In genomic region chr1:46886091-46886490, GRCm38 (mm10) we compare ENCODE assay signal across 12 mouse cellular contexts. TPM values are rescaled to one million over a fixed set of nuclear protein-coding genes. Genes with fewer than 3 reads are reported as not detected.
DNase-seq lines count a peak whose midpoint lies in the region; ATAC-seq and TF ChIP-seq lines count a peak whose summit lies in the region.
"Had no signal": no experiment of that assay in that cellular context is flagged by ENCODE, and none has a peak within 500 bp of the region (broad histone marks: within the 10 kb centered on the region; RNA-seq: fewer than 3 reads in every experiment).

No protein-coding gene starts in this region.

- 0 out of 2 replicates have a peak, but pooled peaks cover 2% of the 10 kb centered on the region for H3K4me1 ChIP-seq in kidney, embryonic 14.5 days (ENCODE audit: control insufficient read depth, insufficient read depth, low read length)
- H3K4me1 ChIP-seq in limb, embryonic 14.5 days (ENCODE audit: control insufficient read depth, insufficient read depth, low read length), result peaks cover 18% of the 10 kb centered on the region
- peaks cover 36% of the 10 kb centered on the region for H3K4me1 ChIP-seq in forebrain, embryonic 10.5 days

- no peaks in the 10 kb centered on the region for H3K27me3 ChIP-seq in kidney, embryonic 14.5 days (ENCODE audit: control insufficient read depth, insufficient read depth, low read length)
- H3K27me3 ChIP-seq in limb, embryonic 14.5 days (ENCODE audit: control insufficient read depth, insufficient read depth, low read length), result no peaks in the 10 kb centered on the region
- H3K27me3 ChIP-seq in forebrain, embryonic 10.5 days (ENCODE audit: poor library complexity, severe bottlenecking), result no peaks in the 10 kb centered on the region
- H3K27me3 ChIP-seq: midbrain, embryonic 13.5 days had no signal

- peak; percentile 43; the same call in 1 of the 2 replicates for ATAC-seq in kidney, embryonic 14.5 days (ENCODE audit: low FRiP score, low TSS enrichment)
- ATAC-seq in limb, embryonic 14.5 days (ENCODE audit: low FRiP score, low read depth), result no peak
- ATAC-seq: intestine, postnatal 0 days; midbrain, embryonic 13.5 days had no signal

- no peak overlapping the region for H3K4me3 ChIP-seq in kidney, embryonic 14.5 days (ENCODE audit: low read length)
- H3K4me3 ChIP-seq in limb, embryonic 14.5 days (replicated peaks; ENCODE audit: low read length), result no peak overlapping the region
- no peak overlapping the region for H3K4me3 ChIP-seq in forebrain, embryonic 10.5 days
- H3K4me3 ChIP-seq: midbrain, embryonic 13.5 days had no signal

- DNase-seq in kidney, postnatal 25 days, result no peak
- DNase-seq in testis, postnatal 14 days (ENCODE audit: low spot score), result peak; percentile 11
- DNase-seq in testis, postnatal 10 days (ENCODE audit: low spot score), result no peak
- no peak for DNase-seq in limb, embryonic 14.5 days (ENCODE audit: low spot score)
- DNase-seq in c-Kit-positive CD71-positive TER-119-positive erythroid progenitor cells, embryonic 14.5 days (ENCODE audit: low spot score), result no peak
- DNase-seq in forebrain, embryonic 10.5 days (ENCODE audit: extremely low spot score, low spot score), result no peak
- DNase-seq: cerebellum, postnatal 10 days; heart, postnatal 4 days; spleen, adult 18-20 months had no signal

- no peaks in the 10 kb centered on the region for H3K9me3 ChIP-seq in kidney, embryonic 14.5 days (ENCODE audit: control insufficient read depth, low read length)
- H3K9me3 ChIP-seq in limb, embryonic 14.5 days (ENCODE audit: control insufficient read depth, low read length), result no peaks in the 10 kb centered on the region
- no peaks in the 10 kb centered on the region for H3K9me3 ChIP-seq in forebrain, embryonic 10.5 days
- H3K9me3 ChIP-seq: midbrain, embryonic 13.5 days had no signal

- no peak for TF ChIP-seq POLR2A in limb, embryonic 14.5 days (IDR thresholded peaks at IDR 0.05; ENCODE audit: borderline replicate concordance, extremely low read depth, insufficient read depth, insufficient read length)

- H3K9ac ChIP-seq in kidney, embryonic 14.5 days (ENCODE audit: low read depth, low read length), result no peak overlapping the region
- H3K9ac ChIP-seq in limb, embryonic 14.5 days (ENCODE audit: low read depth, low read length, severe bottlenecking), result no peak overlapping the region
- H3K9ac ChIP-seq: midbrain, embryonic 13.5 days had no signal

- no peak overlapping the region for H3K4me2 ChIP-seq in kidney, embryonic 14.5 days (replicated peaks; ENCODE audit: low read depth, low read length)
- no peak overlapping the region for H3K4me2 ChIP-seq in limb, embryonic 14.5 days (replicated peaks; ENCODE audit: low read depth, low read length, severe bottlenecking)
- H3K4me2 ChIP-seq: midbrain, embryonic 13.5 days had no signal

- no peak overlapping the region for H3K27ac ChIP-seq in kidney, embryonic 14.5 days (ENCODE audit: low read depth, low read length)
- 0 out of 2 replicates have a peak overlapping the region, but pooled peaks have one; percentile 5 for H3K27ac ChIP-seq in limb, embryonic 14.5 days (replicated peaks; ENCODE audit: low read depth, low read length)
- H3K27ac ChIP-seq in forebrain, embryonic 10.5 days, result no peak overlapping the region
- H3K27ac ChIP-seq: midbrain, embryonic 13.5 days had no signal

- WGBS in kidney, embryonic 14.5 days, result 25% methylated on average over 9 of the region's 9 CpGs
- 21% methylated on average over 9 of the region's 9 CpGs for WGBS in limb, embryonic 14.5 days
- WGBS in forebrain, embryonic 10.5 days, result 52% methylated on average over 9 of the region's 9 CpGs

- no peaks in the 10 kb centered on the region for H3K36me3 ChIP-seq in kidney, embryonic 14.5 days (ENCODE audit: control insufficient read depth, insufficient read depth, low read length)
- no peaks in the 10 kb centered on the region for H3K36me3 ChIP-seq in limb, embryonic 14.5 days (ENCODE audit: control insufficient read depth, insufficient read depth, low read length)
- no peaks in the 10 kb centered on the region for H3K36me3 ChIP-seq in forebrain, embryonic 10.5 days (replicated peaks)
- H3K36me3 ChIP-seq: midbrain, embryonic 13.5 days had no signal

RNA-seq across cellular contexts. Expression of gene Slc39a10, which starts 6.6 kb away (rescaled TPM):
- polyA plus RNA-seq in kidney, embryonic 14.5 days (2014; fragmentation: Nextera tagmentation; extraction: Ambion mirVana), result 47.5 and 66.8 TPM in 2 replicates
- 35.6 and 39.7 TPM in 2 replicates for polyA plus RNA-seq in limb, embryonic 14.5 days (2012; rRNA removed)
- 53.7 and 61.9 TPM in 2 replicates for polyA plus RNA-seq in limb, embryonic 14.5 days (2014; fragmentation: Nextera tagmentation; extraction: Ambion mirVana)
- 63.0 and 65.0 TPM in 2 replicates for polyA plus RNA-seq in forebrain, embryonic 10.5 days (2016; fragmentation: Nextera tagmentation; extraction: Ambion mirVana)
